Mouse (Mus musculus): ENCODE data around the gene Srek1. TPM values are rescaled to one million over a fixed set of nuclear protein-coding genes. Genes with fewer than 3 reads are reported as not detected.

Srek1 gene
- 57.7 TPM for polyA plus RNA-seq (2021)

DNA sequence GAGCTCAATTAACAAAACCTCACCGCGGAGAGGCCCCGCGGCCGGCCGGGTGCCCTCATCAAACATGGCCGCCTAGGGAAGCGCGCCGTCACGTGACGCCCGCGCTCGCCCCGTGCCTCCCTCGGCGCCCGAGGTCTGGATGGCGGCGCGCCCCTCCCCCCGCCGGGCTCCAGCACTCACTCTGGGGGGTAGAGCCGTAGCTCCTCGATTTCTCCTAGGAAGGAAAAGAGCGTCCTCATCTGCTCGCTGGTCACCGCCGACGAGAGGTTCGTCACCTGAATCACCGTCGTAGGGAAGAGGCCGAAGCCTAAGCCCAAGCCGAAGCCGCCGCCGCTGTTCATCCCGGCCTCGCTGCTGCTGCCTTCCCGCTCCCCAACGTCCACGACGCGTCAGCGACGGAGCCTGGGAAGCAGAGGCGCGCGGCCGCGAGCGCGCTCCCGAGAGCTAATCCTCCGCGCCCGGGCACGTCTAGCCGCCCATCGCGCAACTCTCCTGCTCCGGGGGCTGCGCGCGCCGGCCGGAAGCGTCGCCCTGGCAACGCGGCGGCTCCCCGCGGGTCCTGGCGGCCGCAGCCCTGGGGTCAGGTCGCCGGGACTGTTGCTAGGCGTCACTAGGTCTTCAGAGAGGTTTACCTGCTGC lies at the start of gene Srek1:
Gene Srek1 (minus strand): TSS at position 490 of the 639 bp plus-strand sequence.
- peak; percentile 55 for DNase-seq (ENCODE audit: low read depth, low spot score)
- H3K27me3 ChIP-seq, result no peaks in the 10 kb centered on the region
- CTCF ChIA-PET, result interaction anchor here (1.1 to 1.4 kb wide), 2 partner anchors 78 to 315 kb away, joined by 3 read pairs; no protein-coding TSS in a partner anchor
- peak; percentile 72 for ATAC-seq
- TF ChIP-seq CTCF (IDR thresholded peaks at IDR 0.05), result no peak
- POLR2A ChIA-PET, result interaction anchor here (0.7 to 1.4 kb wide), 3 partner anchors 13 to 315 kb away, joined by 3 read pairs; no protein-coding TSS in a partner anchor
- in situ Hi-C loops (cut with MboI; ENCODE audit: low pct_unique_long_range_greater_than_20kb), result no loop called here

DNA sequence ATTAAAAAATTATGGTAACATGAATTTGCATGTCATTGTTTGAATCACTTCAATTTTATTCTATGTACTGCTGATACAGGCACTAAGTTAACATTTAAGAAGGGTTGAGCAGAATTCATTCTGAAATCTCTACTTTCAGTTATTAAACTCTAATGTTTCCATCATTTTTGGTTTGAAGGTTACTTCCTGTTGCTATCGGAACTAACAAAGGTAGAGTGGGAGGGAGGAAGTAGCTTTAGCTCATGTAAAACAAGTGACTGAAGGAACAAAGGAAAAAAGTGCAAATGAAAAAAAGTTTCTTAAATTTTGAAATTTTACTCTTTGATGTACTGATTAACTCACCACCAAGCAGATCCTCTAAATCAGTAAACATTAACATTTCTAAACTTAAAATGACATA lies 47.9 kb upstream of the Srek1 start:
- no peak for DNase-seq (ENCODE audit: low read depth, low spot score)
- no peaks in the 10 kb centered on the region for H3K27me3 ChIP-seq
- no peak for ATAC-seq
- CTCF ChIA-PET, result interaction anchor here (0.7 kb wide), 1 partner anchor 44 kb away, joined by 3 read pairs; no protein-coding TSS in a partner anchor
- TF ChIP-seq CTCF (IDR thresholded peaks at IDR 0.05), result no peak
- in situ Hi-C loops (cut with MboI; ENCODE audit: low pct_unique_long_range_greater_than_20kb), result no loop called here
- POLR2A ChIA-PET, result no interaction called here

DNA sequence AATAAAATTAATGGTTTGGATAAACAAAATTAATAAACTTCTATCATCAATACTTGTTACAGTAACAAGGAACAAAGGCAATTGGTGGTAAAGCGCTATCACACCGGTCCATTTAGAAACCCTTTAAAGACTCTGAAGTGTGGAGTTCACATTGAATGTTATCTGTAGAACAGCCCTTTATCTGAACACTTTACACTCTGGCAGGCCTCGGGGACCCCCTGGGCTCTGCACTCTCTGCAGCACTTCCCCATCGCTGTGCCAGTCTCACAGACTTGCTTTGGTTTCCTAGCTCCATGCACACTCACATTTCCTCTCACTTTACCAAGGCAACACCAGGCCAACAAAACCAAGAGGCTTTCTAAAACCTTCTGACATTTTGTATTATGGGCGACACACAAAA lies 45.0 kb upstream of the Srek1 start:
- no peak for TF ChIP-seq CTCF (IDR thresholded peaks at IDR 0.05)
- H3K27me3 ChIP-seq, result no peaks in the 10 kb centered on the region
- ATAC-seq, result no peak
- ChIA-PET POLR2A (no interaction called here), CTCF (no interaction called here)
- no peak for DNase-seq (ENCODE audit: low read depth, low spot score)
- in situ Hi-C loops (cut with MboI; ENCODE audit: low pct_unique_long_range_greater_than_20kb), result no loop called here

DNA sequence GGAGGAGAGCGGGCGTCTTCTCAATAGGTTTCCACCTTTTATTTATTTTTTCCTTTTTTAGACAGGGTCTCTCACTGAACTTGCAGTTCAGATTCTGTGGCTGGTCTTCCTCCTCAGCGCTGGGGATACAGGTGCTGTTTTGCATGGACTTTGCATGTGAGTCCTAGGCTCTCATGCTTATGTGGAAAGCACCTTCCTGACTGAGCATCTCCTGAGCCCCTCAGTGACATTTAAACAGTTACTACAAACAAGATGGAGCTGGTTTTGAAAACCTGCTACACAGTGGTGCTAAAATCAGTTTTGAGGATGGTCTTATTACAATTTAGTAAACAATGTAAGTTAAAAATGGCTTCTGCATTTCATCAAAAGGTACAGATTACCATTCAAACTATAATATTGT lies 43.5 kb upstream of the Srek1 start:
- DNase-seq (ENCODE audit: low read depth, low spot score) (no peak), ATAC-seq (no peak)
- H3K27me3 ChIP-seq, result no peaks in the 10 kb centered on the region
- ChIA-PET POLR2A (no interaction called here), CTCF (no interaction called here)
- in situ Hi-C loops (cut with MboI; ENCODE audit: low pct_unique_long_range_greater_than_20kb), result no loop called here
- TF ChIP-seq CTCF (IDR thresholded peaks at IDR 0.05), result no peak

DNA sequence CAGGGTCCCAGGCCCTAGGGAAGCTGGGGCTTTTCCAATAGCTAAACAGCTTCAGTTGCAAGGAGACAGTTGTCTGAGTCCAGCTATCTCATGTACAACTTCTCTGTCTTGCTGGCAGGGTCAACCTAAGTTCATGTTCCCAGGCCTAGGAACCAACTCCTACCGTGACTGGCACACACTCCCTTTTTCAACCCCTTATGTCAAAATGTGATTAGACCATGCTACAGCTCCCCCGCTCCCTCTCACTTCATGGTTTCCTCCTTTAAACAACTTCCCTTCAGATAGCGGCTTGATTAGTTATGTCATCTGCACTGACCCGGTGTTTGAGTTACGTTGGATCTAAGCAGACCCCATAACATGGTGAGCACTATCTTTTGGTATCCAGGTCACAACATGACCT lies 33.1 kb upstream of the Srek1 start:
- DNase-seq (ENCODE audit: low read depth, low spot score) (no peak), ATAC-seq (no peak)
- no peaks in the 10 kb centered on the region for H3K27me3 ChIP-seq
- POLR2A ChIA-PET, result no interaction called here
- TF ChIP-seq CTCF (IDR thresholded peaks at IDR 0.05), result no peak
- CTCF ChIA-PET, result no interaction called here
- in situ Hi-C loops (cut with MboI; ENCODE audit: low pct_unique_long_range_greater_than_20kb), result no loop called here

DNA sequence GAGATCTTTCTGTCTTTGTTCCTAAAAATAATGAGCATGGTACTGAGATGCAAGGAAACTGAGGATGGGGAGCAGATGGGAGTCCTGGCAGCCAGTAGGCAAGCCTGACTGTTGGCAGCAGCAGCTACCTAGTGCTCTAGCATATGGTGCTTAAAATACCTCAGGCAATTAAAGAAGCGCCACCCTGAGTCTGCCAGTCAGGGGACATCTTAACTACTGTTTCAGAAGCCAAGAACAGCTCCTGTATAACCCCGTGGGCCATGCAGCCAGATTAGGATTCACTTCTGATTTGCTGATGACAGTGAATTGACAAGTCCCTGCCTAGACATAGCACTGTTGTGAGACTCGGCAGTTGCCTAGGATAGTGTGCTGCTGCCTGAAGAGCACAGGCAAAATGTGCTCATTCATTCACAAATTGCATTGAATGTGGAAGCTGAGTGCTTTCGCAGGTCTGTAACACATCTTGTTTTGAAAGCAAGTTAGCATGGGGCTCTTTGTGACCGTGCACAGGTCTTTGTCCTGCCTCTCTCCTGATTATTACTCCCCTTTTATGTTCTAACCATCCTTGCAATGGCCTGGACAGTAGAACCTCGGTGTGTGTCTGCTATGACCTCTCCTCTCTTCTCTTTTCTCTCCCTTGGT lies 31.9 kb upstream of the Srek1 start:
- no peak for DNase-seq (ENCODE audit: low read depth, low spot score)
- in situ Hi-C loops (cut with MboI; ENCODE audit: low pct_unique_long_range_greater_than_20kb), result no loop called here
- TF ChIP-seq CTCF (IDR thresholded peaks at IDR 0.05), result no peak
- ATAC-seq, result no peak
- CTCF ChIA-PET, result interaction anchor here (1.1 to 2.0 kb wide), 2 partner anchors 20 to 23 kb away, joined by 3 to 4 read pairs; no protein-coding TSS in a partner anchor
- H3K27me3 ChIP-seq, result no peaks in the 10 kb centered on the region
- POLR2A ChIA-PET, result no interaction called here

DNA sequence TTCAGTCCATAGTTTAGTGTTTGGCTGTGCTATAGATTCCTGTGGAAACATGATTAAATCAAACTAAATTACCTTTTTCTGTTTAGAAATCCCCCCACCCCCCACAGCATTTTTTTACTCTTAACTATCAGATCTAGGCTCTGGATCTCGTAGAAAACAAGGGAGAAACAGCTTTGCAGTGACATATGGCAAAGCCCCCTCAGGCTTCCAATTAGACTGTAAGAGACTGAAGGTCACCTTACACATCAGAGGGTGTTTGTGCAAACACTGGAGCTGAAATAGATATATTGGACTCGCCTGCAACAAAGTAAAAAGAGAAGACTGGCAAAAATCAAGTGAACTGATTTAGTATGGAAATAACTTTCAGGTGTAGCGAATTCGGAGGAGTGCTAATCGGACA lies 29.3 kb upstream of the Srek1 start:
- ChIA-PET CTCF (interaction anchor here (0.6 to 1.7 kb wide), 5 partner anchors 10 to 286 kb away, joined by 3 to 4 read pairs (median 3); no protein-coding TSS in a partner anchor), POLR2A (no interaction called here)
- ATAC-seq (no peak), DNase-seq (ENCODE audit: low read depth, low spot score) (no peak)
- in situ Hi-C loops (cut with MboI; ENCODE audit: low pct_unique_long_range_greater_than_20kb), result no loop called here
- no peaks in the 10 kb centered on the region for H3K27me3 ChIP-seq
- TF ChIP-seq CTCF (IDR thresholded peaks at IDR 0.05), result no peak

DNA sequence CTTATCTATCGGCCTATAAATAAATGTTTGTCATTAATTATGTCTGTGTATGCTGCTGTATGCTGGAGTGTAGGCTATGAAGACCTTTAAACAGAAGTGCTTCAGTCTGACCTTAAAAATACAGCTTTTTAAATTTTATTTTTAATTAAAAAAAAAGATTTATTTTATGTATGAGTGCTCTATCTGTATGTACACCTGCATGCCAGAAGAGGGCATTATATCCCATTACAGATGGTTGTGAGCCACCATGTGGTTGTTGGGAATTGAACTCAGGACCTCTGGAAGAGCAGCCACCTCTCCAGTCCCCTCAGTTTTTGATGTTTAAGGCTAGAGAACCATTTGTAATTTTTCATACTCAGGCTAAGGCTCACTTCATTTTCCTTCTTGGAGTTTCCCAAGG lies 26.6 kb upstream of the Srek1 start:
- ATAC-seq (no peak), DNase-seq (ENCODE audit: low read depth, low spot score) (no peak)
- no peaks in the 10 kb centered on the region for H3K27me3 ChIP-seq
- ChIA-PET CTCF (interaction anchor here (1.5 kb wide), 1 partner anchor 15 kb away, joined by 3 read pairs; no protein-coding TSS in a partner anchor), POLR2A (interaction anchor here (0.7 kb wide), 1 partner anchor 1342 kb away, joined by 3 read pairs; no protein-coding TSS in a partner anchor)
- peak; percentile 45 for TF ChIP-seq CTCF (IDR thresholded peaks at IDR 0.05)
- in situ Hi-C loops (cut with MboI; ENCODE audit: low pct_unique_long_range_greater_than_20kb), result no loop called here

DNA sequence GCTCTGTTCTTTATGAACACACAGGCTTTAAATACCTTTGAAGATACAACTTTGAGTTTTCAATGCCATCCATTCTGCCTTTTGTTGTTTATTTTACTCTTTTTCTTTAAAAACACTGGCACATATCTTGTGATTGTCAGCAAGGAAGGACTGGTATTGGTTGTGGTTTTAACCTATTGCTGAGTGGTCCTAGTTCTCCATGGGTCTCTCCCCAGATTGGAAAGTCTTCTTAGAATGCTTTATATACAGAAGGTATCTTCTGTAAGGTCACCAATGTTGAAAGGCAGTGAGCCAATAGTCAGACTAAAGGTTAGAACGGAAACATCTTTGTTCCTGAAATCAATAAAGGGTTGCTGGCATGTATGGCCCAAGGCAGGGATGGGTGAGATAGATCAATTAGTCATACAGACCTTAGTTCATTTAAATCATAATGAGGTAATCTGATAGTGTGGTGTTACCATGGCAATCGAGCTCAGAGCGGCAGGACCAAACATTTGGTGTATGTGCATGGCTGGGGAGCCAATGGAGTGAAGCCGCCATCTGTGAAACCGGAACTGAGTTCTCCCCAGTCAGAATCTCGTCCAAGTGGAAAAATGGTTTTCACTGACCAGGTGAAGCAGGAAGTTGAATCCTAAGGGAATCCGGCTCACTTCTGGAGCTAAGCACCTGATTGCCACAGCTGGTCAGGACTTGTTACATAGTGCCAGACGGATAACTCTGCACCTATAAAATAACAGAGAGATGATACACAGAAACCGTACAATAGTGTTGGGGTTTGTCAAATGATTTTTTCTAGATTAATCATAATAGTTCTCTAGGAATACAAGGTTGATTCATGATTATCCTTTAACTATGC lies 20.5 kb upstream of the Srek1 start:
- ATAC-seq (no peak), DNase-seq (ENCODE audit: low read depth, low spot score) (no peak)
- TF ChIP-seq CTCF (IDR thresholded peaks at IDR 0.05), result no peak
- in situ Hi-C loops (cut with MboI; ENCODE audit: low pct_unique_long_range_greater_than_20kb), result no loop called here
- CTCF ChIA-PET, result interaction anchor here (0.9 to 1.2 kb wide), 3 partner anchors 9 to 112 kb away, joined by 3 read pairs; no protein-coding TSS in a partner anchor
- POLR2A ChIA-PET, result no interaction called here
- H3K27me3 ChIP-seq, result no peaks in the 10 kb centered on the region

DNA sequence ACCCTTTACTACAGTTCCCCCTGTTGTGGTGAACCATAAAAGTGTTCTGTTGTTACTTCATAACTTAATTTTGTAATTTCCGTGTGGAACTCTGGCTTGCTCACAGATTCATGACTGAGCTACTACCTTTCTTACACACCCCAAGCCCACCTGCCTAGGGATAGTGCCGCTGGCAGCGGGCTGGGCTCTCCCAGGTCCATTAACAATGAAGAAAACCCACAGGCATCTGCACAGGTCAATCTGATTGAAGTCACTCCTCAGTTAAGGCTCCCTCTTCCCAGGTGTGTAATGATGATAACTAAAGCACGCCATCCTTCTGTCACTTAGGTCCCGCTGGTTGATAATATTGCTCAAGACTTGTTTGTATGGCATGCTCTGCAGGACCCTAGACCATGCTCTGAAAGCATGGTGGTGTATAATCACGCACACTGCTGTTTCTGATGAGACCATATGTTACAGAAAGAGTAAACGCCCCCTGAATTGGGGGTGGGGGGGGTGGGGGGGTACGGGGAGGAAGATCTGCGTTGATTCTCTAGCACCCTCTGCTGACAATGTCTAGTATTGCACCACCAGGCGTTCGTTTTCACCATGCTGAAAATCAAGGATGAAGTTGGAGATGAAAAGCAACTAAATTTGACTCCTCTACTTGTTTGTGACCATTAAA lies 5.6 kb upstream of the Srek1 start:
- DNase-seq (ENCODE audit: low read depth, low spot score) (no peak), ATAC-seq (no peak)
- ChIA-PET CTCF (interaction anchor here (0.8 to 1.0 kb wide), 2 partner anchors 23 to 52 kb away, joined by 4 read pairs; no protein-coding TSS in a partner anchor), POLR2A (no interaction called here)
- no peaks in the 10 kb centered on the region for H3K27me3 ChIP-seq
- TF ChIP-seq CTCF (IDR thresholded peaks at IDR 0.05), result peak; percentile 72
- in situ Hi-C loops (cut with MboI; ENCODE audit: low pct_unique_long_range_greater_than_20kb), result loop anchor here (5.0 kb wide), 1 partner anchor 78 kb away; no protein-coding TSS in a partner anchor

Measured in Patski (cell line).